Mouse (Mus musculus): Measurements from ENCODE around the gene Psmc2. TPM values are rescaled to one million over a fixed set of nuclear protein-coding genes. Genes with fewer than 3 reads are reported as not detected.

Psmc2 gene
- 183 and 200 TPM in 2 replicates for polyA plus RNA-seq (2015; fragmentation: Nextera tagmentation; extraction: Ambion mirVana)

DNA sequence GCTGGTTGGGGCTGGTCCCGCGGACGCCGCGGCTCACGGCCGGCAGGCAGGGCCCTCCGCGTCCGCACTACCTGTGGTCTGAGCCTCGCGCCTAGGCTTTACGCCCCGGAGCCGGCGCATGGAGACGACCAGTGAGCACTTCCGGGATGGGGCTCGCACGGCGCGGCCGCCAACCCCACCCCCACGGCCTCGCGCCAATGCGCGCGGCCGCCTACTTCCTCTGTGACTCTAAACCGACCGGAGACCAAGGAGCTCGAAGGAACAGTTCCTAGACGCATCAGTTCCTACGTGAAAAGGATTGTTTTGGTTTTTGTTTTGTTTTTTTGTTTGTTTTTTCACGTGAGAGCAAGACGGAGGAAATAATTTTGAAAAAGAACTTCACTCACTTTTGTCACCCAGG is at the start of gene Psmc2, which contains the start of gene Dnajc2:
TSS of gene Psmc2 (plus strand) at position 231 of the 400 bp plus-strand sequence.
TSS of gene Dnajc2 (minus strand) at position 199 of the 400 bp plus-strand sequence.
- ATAC-seq (ENCODE audit: low read depth) (peak; percentile 92), DNase-seq (peak; percentile 83)
- no peaks in the 10 kb centered on the region for H3K9me3 ChIP-seq (replicated peaks)
- peak within 1 kb of the TSS; percentile 87 for H3K4me3 ChIP-seq (replicated peaks)
- H3K27me3 ChIP-seq, result no peaks in the 10 kb centered on the region
- peaks cover 45% of the 10 kb centered on the region for H3K36me3 ChIP-seq
- peaks cover 37% of the 10 kb centered on the region for H3K4me1 ChIP-seq (replicated peaks)
- H3K27ac ChIP-seq, result peak within 1 kb of the TSS; percentile 90
- under 1% methylated on average over 35 of the region's 37 CpGs for WGBS (ENCODE audit: insufficient replicate concordance)
- H3K9ac ChIP-seq, result peak within 1 kb of the TSS; percentile 93
- peak within 1 kb of the TSS; percentile 98 for H3K4me2 ChIP-seq

DNA sequence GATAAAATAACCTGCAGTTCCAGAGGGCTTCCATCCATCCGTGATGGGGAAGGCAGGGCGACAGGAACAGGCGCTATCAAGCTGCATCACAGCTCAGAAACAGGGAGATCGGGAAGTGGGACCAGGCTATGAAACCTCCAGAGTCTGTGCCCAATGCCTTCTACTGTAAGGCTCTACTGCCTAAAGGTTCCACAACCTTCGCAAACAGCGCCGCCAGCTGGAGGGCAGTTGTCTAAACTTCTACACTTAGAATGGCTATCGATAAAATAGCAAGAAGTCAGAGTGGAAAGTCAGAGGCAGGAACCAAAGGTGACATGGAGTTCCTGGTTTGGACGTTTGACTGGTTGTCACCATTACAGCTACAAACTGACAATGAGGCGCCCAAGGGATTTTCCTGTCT is 49.5 kb upstream of the Psmc2 start:
- Histone ChIP-seq H3K27me3 (no peaks in the 10 kb centered on the region), H3K4me2 (peak overlapping the region; percentile 49), H3K27ac (no peak overlapping the region), H3K9ac (peak overlapping the region; percentile 31; the same call in 1 of the 2 replicates), H3K4me3 (replicated peaks) (peak overlapping the region; percentile 49), H3K36me3 (peaks cover 16% of the 10 kb centered on the region), H3K4me1 (replicated peaks) (peaks cover 18% of the 10 kb centered on the region), H3K9me3 (replicated peaks) (no peaks in the 10 kb centered on the region)
- peak; percentile 75 for DNase-seq
- peak; percentile 63 for ATAC-seq (ENCODE audit: low read depth)
- WGBS (ENCODE audit: insufficient replicate concordance), result 16% methylated on average over 10 of the region's 10 CpGs

DNA sequence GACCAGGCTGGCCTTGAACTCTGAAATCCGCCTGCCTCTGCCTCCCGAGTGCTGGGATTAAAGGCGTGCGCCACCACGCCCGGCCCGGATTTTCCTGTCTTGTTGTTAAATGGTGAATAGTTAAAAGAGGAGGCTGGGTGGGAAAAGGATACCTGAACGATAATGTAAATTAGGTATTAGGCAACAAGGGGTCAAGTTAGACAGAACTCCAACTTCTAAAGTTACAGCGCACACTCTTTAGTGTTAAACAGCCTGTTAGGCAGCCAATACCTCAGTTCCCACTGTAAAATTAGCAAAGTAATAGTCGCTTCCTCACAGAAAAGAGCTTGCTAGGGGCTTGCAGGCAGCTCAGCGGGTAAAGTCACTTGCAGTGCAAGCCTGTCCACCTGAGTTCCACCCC is 49.0 kb upstream of the Psmc2 start:
- H3K36me3 ChIP-seq, result peaks cover 18% of the 10 kb centered on the region
- no peak overlapping the region for H3K4me3 ChIP-seq (replicated peaks)
- no peak overlapping the region for H3K9ac ChIP-seq
- H3K27ac ChIP-seq, result no peak overlapping the region
- H3K27me3 ChIP-seq, result no peaks in the 10 kb centered on the region
- DNase-seq (no peak), ATAC-seq (ENCODE audit: low read depth) (no peak)
- H3K4me1 ChIP-seq (replicated peaks), result peaks cover 18% of the 10 kb centered on the region
- H3K4me2 ChIP-seq, result no peak overlapping the region; the same call in 1 of the 2 replicates
- WGBS (ENCODE audit: insufficient replicate concordance), result 67% methylated on average over 11 of the region's 11 CpGs
- H3K9me3 ChIP-seq (replicated peaks), result no peaks in the 10 kb centered on the region

GRCm38 (mm10) chr5:21736956-21737585 is 48.0 kb upstream of the Psmc2 start, which contains the start of gene Pmpcb:
TSS of gene Pmpcb (plus strand) at chr5:21737141.
- Histone ChIP-seq H3K36me3 (peaks cover 28% of the 10 kb centered on the region), H3K27me3 (no peaks in the 10 kb centered on the region), H3K4me1 (replicated peaks) (peaks cover 18% of the 10 kb centered on the region), H3K4me3 (replicated peaks) (peak within 1 kb of the TSS; percentile 89), H3K9ac (peak within 1 kb of the TSS; percentile 86), H3K9me3 (replicated peaks) (no peaks in the 10 kb centered on the region), H3K27ac (peak within 1 kb of the TSS; percentile 72), H3K4me2 (peak within 1 kb of the TSS; percentile 88)
- WGBS (ENCODE audit: insufficient replicate concordance), result under 1% methylated on average over 42 of the region's 42 CpGs
- ATAC-seq (ENCODE audit: low read depth), result peak; percentile 83
- peak; percentile 76 for DNase-seq

- 20% methylated on average over 10 of the region's 10 CpGs for WGBS (ENCODE audit: insufficient replicate concordance)
- DNase-seq, result no peak
- H3K9ac ChIP-seq, result peak overlapping the region; percentile 86
- peaks cover 33% of the 10 kb centered on the region for H3K36me3 ChIP-seq
- ATAC-seq (ENCODE audit: low read depth), result peak; percentile 38; the same call in 1 of the 2 replicates
- H3K9me3 ChIP-seq (replicated peaks), result no peaks in the 10 kb centered on the region
- H3K4me3 ChIP-seq (replicated peaks), result peak overlapping the region; percentile 89
- H3K27me3 ChIP-seq, result no peaks in the 10 kb centered on the region
- H3K4me2 ChIP-seq, result peak overlapping the region; percentile 88
- H3K4me1 ChIP-seq (replicated peaks), result peaks cover 18% of the 10 kb centered on the region
- no peak overlapping the region for H3K27ac ChIP-seq
These were observed 47.5 kb upstream of the Psmc2 start for GRCm38 (mm10) chr5:21737620-21738019.

GRCm38 (mm10) chr5:21739120-21739519 is 46.0 kb upstream of the Psmc2 start:
- Histone ChIP-seq H3K4me2 (no peak overlapping the region), H3K9me3 (replicated peaks) (no peaks in the 10 kb centered on the region), H3K4me3 (replicated peaks) (no peak overlapping the region), H3K36me3 (peaks cover 47% of the 10 kb centered on the region), H3K4me1 (replicated peaks) (peaks cover 18% of the 10 kb centered on the region), H3K27me3 (no peaks in the 10 kb centered on the region), H3K27ac (no peak overlapping the region), H3K9ac (no peak overlapping the region)
- ATAC-seq (ENCODE audit: low read depth) (no peak), DNase-seq (no peak)
- WGBS (ENCODE audit: insufficient replicate concordance), result 87% methylated on average over 11 of the region's 11 CpGs

DNA sequence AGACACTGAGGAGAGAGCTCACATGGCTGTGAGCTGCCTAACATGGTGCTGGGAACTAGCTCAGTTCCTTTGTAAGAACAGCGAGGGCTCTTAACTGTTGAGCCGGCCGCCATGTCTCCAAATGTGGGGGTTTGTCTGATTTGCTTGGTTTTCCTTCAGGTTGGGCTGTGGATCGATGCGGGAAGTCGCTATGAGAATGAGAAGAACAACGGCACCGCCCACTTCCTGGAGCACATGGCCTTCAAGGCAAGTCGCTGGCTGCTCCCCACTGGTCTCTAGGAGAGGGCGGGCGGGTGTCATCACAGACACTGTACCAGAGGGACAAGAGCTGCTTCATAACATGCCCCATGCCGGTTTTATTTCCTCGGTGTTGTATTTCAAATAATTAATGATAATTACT is 45.2 kb upstream of the Psmc2 start:
- H3K4me1 ChIP-seq (replicated peaks), result peaks cover 17% of the 10 kb centered on the region
- peaks cover 55% of the 10 kb centered on the region for H3K36me3 ChIP-seq
- no peaks in the 10 kb centered on the region for H3K9me3 ChIP-seq (replicated peaks)
- no peak overlapping the region for H3K4me2 ChIP-seq
- no peaks in the 10 kb centered on the region for H3K27me3 ChIP-seq
- no peak overlapping the region for H3K27ac ChIP-seq
- ATAC-seq (ENCODE audit: low read depth), result no peak
- H3K9ac ChIP-seq, result no peak overlapping the region
- WGBS (ENCODE audit: insufficient replicate concordance), result 78% methylated on average over 13 of the region's 13 CpGs
- no peak for DNase-seq
- H3K4me3 ChIP-seq (replicated peaks), result no peak overlapping the region

DNA sequence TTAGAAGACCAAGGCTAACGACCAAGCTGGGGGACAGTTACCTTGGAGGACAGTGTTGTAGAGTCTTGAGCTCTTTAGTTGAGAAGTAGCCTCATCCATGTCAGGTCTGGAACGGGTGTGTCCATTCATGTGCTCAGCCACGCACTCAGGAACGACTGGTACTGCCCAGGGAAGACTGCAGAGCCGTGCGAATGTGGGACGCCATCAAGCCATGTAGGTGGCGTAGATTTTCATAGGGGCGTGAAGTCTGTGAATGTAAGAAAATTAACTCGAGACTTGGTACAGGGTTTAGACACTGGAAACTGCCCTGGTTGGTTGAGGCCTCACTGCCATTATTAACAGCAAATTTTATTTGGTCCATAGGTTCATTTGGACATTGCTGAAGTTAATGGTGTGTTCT is 41.5 kb upstream of the Psmc2 start:
- no peak overlapping the region for H3K4me3 ChIP-seq (replicated peaks)
- DNase-seq, result no peak
- H3K27ac ChIP-seq, result no peak overlapping the region
- H3K36me3 ChIP-seq, result peaks cover 88% of the 10 kb centered on the region
- no peaks in the 10 kb centered on the region for H3K4me1 ChIP-seq (replicated peaks)
- 83% methylated on average over 10 of the region's 10 CpGs for WGBS (ENCODE audit: insufficient replicate concordance)
- H3K9ac ChIP-seq, result no peak overlapping the region
- no peak for ATAC-seq (ENCODE audit: low read depth)
- H3K4me2 ChIP-seq, result no peak overlapping the region
- H3K9me3 ChIP-seq (replicated peaks), result no peaks in the 10 kb centered on the region
- H3K27me3 ChIP-seq, result no peaks in the 10 kb centered on the region

DNA sequence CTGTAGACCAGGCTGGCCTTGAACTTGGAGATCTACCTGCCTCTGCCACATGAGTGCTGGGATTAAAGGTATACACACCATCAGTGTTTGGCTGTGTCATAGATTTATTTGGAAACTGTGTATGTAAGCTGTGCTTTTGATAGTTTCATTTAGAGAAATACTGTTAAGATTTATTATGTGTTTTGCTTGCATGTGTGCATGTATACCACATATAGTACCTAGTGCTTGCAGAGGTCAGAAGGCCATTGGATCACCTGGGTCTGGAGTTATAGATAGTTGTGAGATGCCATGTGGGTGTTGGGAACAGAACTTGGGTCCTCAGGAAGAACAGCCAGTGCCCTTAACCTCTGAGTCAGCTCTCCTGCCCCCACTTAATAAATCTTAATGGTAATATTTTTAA is 40.4 kb upstream of the Psmc2 start:
- Histone ChIP-seq H3K27me3 (no peaks in the 10 kb centered on the region), H3K4me3 (replicated peaks) (no peak overlapping the region), H3K9me3 (replicated peaks) (no peaks in the 10 kb centered on the region), H3K4me1 (replicated peaks) (no peaks in the 10 kb centered on the region), H3K36me3 (peaks cover 89% of the 10 kb centered on the region), H3K9ac (no peak overlapping the region), H3K27ac (no peak overlapping the region), H3K4me2 (no peak overlapping the region)
- DNase-seq, result no peak
- ATAC-seq (ENCODE audit: low read depth), result no peak

DNA sequence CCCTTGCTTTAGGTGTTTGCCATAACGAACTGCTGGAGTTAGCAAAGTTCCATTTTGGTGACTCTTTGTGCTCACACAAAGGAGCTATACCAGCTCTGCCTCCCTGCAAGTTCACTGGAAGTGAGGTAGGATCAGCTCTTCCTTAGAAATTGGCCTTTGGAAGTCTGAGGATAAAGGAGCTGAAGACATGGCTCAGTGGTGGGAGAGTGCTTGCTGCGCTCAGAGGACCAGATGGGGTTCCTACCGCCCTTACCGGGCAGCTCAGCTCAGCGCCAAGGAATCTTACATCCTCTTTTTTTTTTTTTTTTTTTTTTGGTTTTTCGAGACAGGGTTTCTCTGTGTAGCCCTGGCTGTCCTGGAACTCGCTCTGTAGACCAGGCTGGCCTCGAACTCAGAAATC is 39.1 kb upstream of the Psmc2 start:
- no peak overlapping the region for H3K9ac ChIP-seq

GRCm38 (mm10) chr5:21768506-21768905 is 16.6 kb upstream of the Psmc2 start:
- Histone ChIP-seq H3K9ac (no peak overlapping the region), H3K4me1 (replicated peaks) (no peaks in the 10 kb centered on the region), H3K36me3 (peaks cover 62% of the 10 kb centered on the region), H3K4me3 (replicated peaks) (no peak overlapping the region), H3K9me3 (replicated peaks) (no peaks in the 10 kb centered on the region), H3K27ac (no peak overlapping the region), H3K4me2 (no peak overlapping the region), H3K27me3 (no peaks in the 10 kb centered on the region)
- ATAC-seq (ENCODE audit: low read depth) (no peak), DNase-seq (no peak)
- WGBS (ENCODE audit: insufficient replicate concordance), result 61% methylated on average over 4 of the region's 4 CpGs

More for the DNA sequence above, 39.1 kb upstream of the Psmc2 start:
- H3K4me3 ChIP-seq (replicated peaks), result no peak overlapping the region
- no peak overlapping the region for H3K4me2 ChIP-seq
- ATAC-seq (ENCODE audit: low read depth) (no peak), DNase-seq (no peak)
- H3K27ac ChIP-seq, result no peak overlapping the region
- 84% methylated on average over 7 of the region's 8 CpGs for WGBS (ENCODE audit: insufficient replicate concordance)
- peaks cover 92% of the 10 kb centered on the region for H3K36me3 ChIP-seq
- H3K27me3 ChIP-seq, result no peaks in the 10 kb centered on the region
- no peaks in the 10 kb centered on the region for H3K4me1 ChIP-seq (replicated peaks)
- no peaks in the 10 kb centered on the region for H3K9me3 ChIP-seq (replicated peaks)

DNA sequence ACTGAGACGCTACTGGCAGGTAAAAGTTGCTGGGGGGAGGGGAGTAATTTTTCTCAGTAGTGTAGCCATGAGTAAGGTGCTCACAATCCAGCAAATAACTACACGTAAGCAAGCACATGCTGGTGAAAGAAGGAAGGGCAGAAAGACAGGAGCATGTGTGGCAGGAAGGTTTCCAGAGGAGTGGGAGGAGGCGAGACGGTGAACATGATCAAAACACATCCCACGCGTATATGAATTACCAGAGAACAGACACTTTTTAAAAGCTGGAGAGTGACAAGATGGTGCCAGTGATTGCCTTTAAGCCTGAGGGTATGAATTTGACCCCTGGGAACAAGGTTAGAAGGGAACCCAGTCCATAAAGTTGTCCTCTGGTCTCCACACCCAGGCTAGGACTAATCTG is 15.2 kb upstream of the Psmc2 start:
- Histone ChIP-seq H3K27me3 (no peaks in the 10 kb centered on the region), H3K36me3 (peaks cover 62% of the 10 kb centered on the region)

More for the DNA sequence above, 15.2 kb upstream of the Psmc2 start:
- no peak overlapping the region for H3K4me3 ChIP-seq (replicated peaks)
- H3K4me2 ChIP-seq, result no peak overlapping the region
- no peaks in the 10 kb centered on the region for H3K9me3 ChIP-seq (replicated peaks)
- no peak overlapping the region for H3K27ac ChIP-seq
- H3K4me1 ChIP-seq (replicated peaks), result no peaks in the 10 kb centered on the region
- H3K9ac ChIP-seq, result no peak overlapping the region
- 92% methylated on average over 6 of the region's 6 CpGs for WGBS (ENCODE audit: insufficient replicate concordance)
- ATAC-seq (ENCODE audit: low read depth) (no peak), DNase-seq (no peak)

Data from liver, embryonic 13.5 days (tissue).